Comparison of ENCODE assay signal across 8 mouse cellular contexts in genomic region chr8:70117611-70118010, GRCm38 (mm10). TPM values are rescaled to one million over a fixed set of nuclear protein-coding genes. Genes with fewer than 3 reads are reported as not detected.
A peak's percentile ranks its signal among the peaks of the same experiment; 100 is the strongest.
DNase-seq lines count a peak whose midpoint lies in the region; ATAC-seq and TF ChIP-seq lines count a peak whose summit lies in the region.

No protein-coding gene starts in this region.

- no peak overlapping the region for H3K4me2 ChIP-seq in forebrain, embryonic 11.5 days (ENCODE audit: low read depth, low read length, severe bottlenecking)
- H3K4me2 ChIP-seq in embryonic facial prominence, embryonic 11.5 days (ENCODE audit: low read depth, low read length), result no peak overlapping the region
- H3K4me2 ChIP-seq in liver, embryonic 14.5 days (ENCODE audit: low read depth), result no peak overlapping the region

- peaks cover 97% of the 10 kb centered on the region for H3K27me3 ChIP-seq in forebrain, embryonic 10.5 days (ENCODE audit: poor library complexity, severe bottlenecking)
- H3K27me3 ChIP-seq in forebrain, embryonic 11.5 days (ENCODE audit: control insufficient read depth, insufficient read depth, low read length), result peaks cover 23% of the 10 kb centered on the region
- peaks cover 40% of the 10 kb centered on the region for H3K27me3 ChIP-seq in embryonic facial prominence, embryonic 11.5 days (ENCODE audit: control insufficient read depth, insufficient read depth, low read length)
- H3K27me3 ChIP-seq in liver, embryonic 14.5 days (ENCODE audit: control insufficient read depth, insufficient read depth, low read length), result peaks cover 64% of the 10 kb centered on the region

- no peak overlapping the region for H3K4me3 ChIP-seq in forebrain, embryonic 10.5 days
- no peak overlapping the region for H3K4me3 ChIP-seq in forebrain, embryonic 11.5 days (ENCODE audit: low read depth, low read length)
- no peak overlapping the region for H3K4me3 ChIP-seq in embryonic facial prominence, embryonic 11.5 days (ENCODE audit: low read depth, low read length)
- H3K4me3 ChIP-seq in liver, embryonic 14.5 days (ENCODE audit: insufficient read depth in 1 of 2, low read depth in 2 of 2, low read length in 2 of 2), result no peak overlapping the region

- H3K9ac ChIP-seq in forebrain, embryonic 11.5 days (ENCODE audit: low read length), result no peak overlapping the region
- H3K9ac ChIP-seq in embryonic facial prominence, embryonic 11.5 days (replicated peaks; ENCODE audit: low read length), result no peak overlapping the region
- no peak overlapping the region for H3K9ac ChIP-seq in liver, embryonic 14.5 days (replicated peaks)

- peaks cover 4% of the 10 kb centered on the region; the same call in 1 of the 2 replicates for H3K36me3 ChIP-seq in forebrain, embryonic 10.5 days (replicated peaks)
- no peaks in the 10 kb centered on the region for H3K36me3 ChIP-seq in forebrain, embryonic 11.5 days (ENCODE audit: control insufficient read depth, insufficient read depth, low read length)
- no peaks in the 10 kb centered on the region for H3K36me3 ChIP-seq in embryonic facial prominence, embryonic 11.5 days (replicated peaks; ENCODE audit: control insufficient read depth, insufficient read depth, low read depth, low read length)
- no peaks in the 10 kb centered on the region for H3K36me3 ChIP-seq in liver, embryonic 14.5 days (replicated peaks; ENCODE audit: control insufficient read depth, insufficient read depth, low read depth)

- peak; percentile 33 for DNase-seq in forebrain, embryonic 10.5 days (ENCODE audit: extremely low spot score, low spot score)
- no peak for DNase-seq in forebrain, embryonic 11.5 days (ENCODE audit: low spot score)
- peak; percentile 48 to 49 for DNase-seq in B cell, adult 2 months
- DNase-seq in embryonic facial prominence, embryonic 11.5 days (ENCODE audit: low spot score), result peak; percentile 86
- peak; percentile 43 to 48 (median 45) for DNase-seq in liver, embryonic 14.5 days (ENCODE audit: low read depth in 3 of 3, low spot score in 3 of 3)
- DNase-seq in yolk sac, embryonic 10.5 days (ENCODE audit: low spot score), result peak; percentile 47
- no peak for DNase-seq in right cerebral cortex, adult 2 months (ENCODE audit: low spot score in 2 of 2)
- no peak for DNase-seq in layer of hippocampus, postnatal 25 days (ENCODE audit: extremely low spot score in 1 of 2, low spot score in 1 of 2)

- TF ChIP-seq CTCF in liver, embryonic 14.5 days (IDR thresholded peaks at IDR 0.05; ENCODE audit: low read depth), result no peak

- peaks cover 36% of the 10 kb centered on the region for H3K4me1 ChIP-seq in forebrain, embryonic 10.5 days
- H3K4me1 ChIP-seq in forebrain, embryonic 11.5 days (replicated peaks; ENCODE audit: control insufficient read depth, insufficient read depth, low read length), result peaks cover 4% of the 10 kb centered on the region; the same call in 1 of the 2 replicates
- H3K4me1 ChIP-seq in embryonic facial prominence, embryonic 11.5 days (ENCODE audit: control insufficient read depth, insufficient read depth, low read length), result peaks cover under 1% of the 10 kb centered on the region; the same call in 1 of the 2 replicates
- no peaks in the 10 kb centered on the region for H3K4me1 ChIP-seq in liver, embryonic 14.5 days (replicated peaks; ENCODE audit: control insufficient read depth in 2 of 2, insufficient read depth in 2 of 2, low read length in 1 of 2)

- no peak for TF ChIP-seq EP300 in liver, embryonic 14.5 days (IDR thresholded peaks at IDR 0.05; ENCODE audit: low read depth)

- no peak for ATAC-seq in forebrain, embryonic 11.5 days (replicated peaks; ENCODE audit: low FRiP score)
- ATAC-seq in embryonic facial prominence, embryonic 11.5 days (replicated peaks; ENCODE audit: insufficient number of reproducible peaks, low FRiP score, low TSS enrichment, low read depth), result no peak
- ATAC-seq in liver, embryonic 14.5 days (ENCODE audit: insufficient read depth), result no peak

- 9% methylated on average over 9 of the region's 9 CpGs for WGBS in forebrain, embryonic 10.5 days
- 5% methylated on average over 9 of the region's 9 CpGs for WGBS in forebrain, embryonic 11.5 days
- WGBS in embryonic facial prominence, embryonic 11.5 days, result 5% methylated on average over 9 of the region's 9 CpGs
- WGBS in liver, embryonic 14.5 days (ENCODE audit: insufficient replicate concordance), result 4% methylated on average over 9 of the region's 9 CpGs

- no peak overlapping the region for H3K27ac ChIP-seq in forebrain, embryonic 10.5 days
- H3K27ac ChIP-seq in forebrain, embryonic 11.5 days (ENCODE audit: low read depth, low read length), result no peak overlapping the region
- H3K27ac ChIP-seq in embryonic facial prominence, embryonic 11.5 days (replicated peaks; ENCODE audit: low read depth, low read length), result no peak overlapping the region
- H3K27ac ChIP-seq in liver, embryonic 14.5 days, result no peak overlapping the region

- no peaks in the 10 kb centered on the region for H3K9me3 ChIP-seq in forebrain, embryonic 10.5 days
- no peaks in the 10 kb centered on the region for H3K9me3 ChIP-seq in forebrain, embryonic 11.5 days (ENCODE audit: control insufficient read depth, low read length)
- H3K9me3 ChIP-seq in embryonic facial prominence, embryonic 11.5 days (replicated peaks; ENCODE audit: control insufficient read depth, low read length), result no peaks in the 10 kb centered on the region
- no peaks in the 10 kb centered on the region for H3K9me3 ChIP-seq in liver, embryonic 14.5 days (ENCODE audit: control insufficient read depth, low read length)

RNA-seq across cellular contexts. Expression of gene Ncan, which starts 3.1 kb away (rescaled TPM):
- 10.5 and 13.5 TPM in 2 replicates for polyA plus RNA-seq in forebrain, embryonic 10.5 days (2016; fragmentation: Nextera tagmentation; extraction: Ambion mirVana)
- polyA plus RNA-seq in forebrain, embryonic 11.5 days (2014; fragmentation: Nextera tagmentation; extraction: Ambion mirVana), result 51.5 and 60.4 TPM in 2 replicates
- polyA plus RNA-seq in embryonic facial prominence, embryonic 11.5 days (2014; fragmentation: Nextera tagmentation; extraction: Ambion mirVana), result 6.4 and 7.3 TPM in 2 replicates
- 0.01 and 0.11 TPM in 2 replicates for polyA plus RNA-seq in liver, embryonic 14.5 days (2012; rRNA removed)
- polyA plus RNA-seq in liver, embryonic 14.5 days (2014; fragmentation: Nextera tagmentation; extraction: Ambion mirVana), result not detected in 2 replicates
- 100 to 1,000 TPM; 188 to 207 TPM for total RNA-seq in layer of hippocampus, postnatal 25 days (2021)

RNA-seq across cellular contexts. Expression of gene Nr2c2ap, which starts 13.5 kb away (rescaled TPM):
- polyA plus RNA-seq in forebrain, embryonic 10.5 days (2016; fragmentation: Nextera tagmentation; extraction: Ambion mirVana), result 35.7 and 37.9 TPM in 2 replicates
- polyA plus RNA-seq in forebrain, embryonic 11.5 days (2014; fragmentation: Nextera tagmentation; extraction: Ambion mirVana), result 20.7 and 23.9 TPM in 2 replicates
- polyA plus RNA-seq in embryonic facial prominence, embryonic 11.5 days (2014; fragmentation: Nextera tagmentation; extraction: Ambion mirVana), result 19.2 and 19.5 TPM in 2 replicates
- polyA plus RNA-seq in liver, embryonic 14.5 days (2012; rRNA removed), result 9.3 and 11.1 TPM in 2 replicates
- polyA plus RNA-seq in liver, embryonic 14.5 days (2014; fragmentation: Nextera tagmentation; extraction: Ambion mirVana), result 11.8 and 12.0 TPM in 2 replicates
- total RNA-seq in layer of hippocampus, postnatal 25 days (2021), result 10 to 100 TPM; 25.5 to 29.8 TPM

RNA-seq across cellular contexts. Expression of gene Rfxank, which starts 21.3 kb away (rescaled TPM):
- 17.1 and 19.2 TPM in 2 replicates for polyA plus RNA-seq in forebrain, embryonic 10.5 days (2016; fragmentation: Nextera tagmentation; extraction: Ambion mirVana)
- 15.2 and 17.6 TPM in 2 replicates for polyA plus RNA-seq in forebrain, embryonic 11.5 days (2014; fragmentation: Nextera tagmentation; extraction: Ambion mirVana)
- polyA plus RNA-seq in embryonic facial prominence, embryonic 11.5 days (2014; fragmentation: Nextera tagmentation; extraction: Ambion mirVana), result 17.0 and 18.3 TPM in 2 replicates
- polyA plus RNA-seq in liver, embryonic 14.5 days (2012; rRNA removed), result 5.3 and 6.4 TPM in 2 replicates
- polyA plus RNA-seq in liver, embryonic 14.5 days (2014; fragmentation: Nextera tagmentation; extraction: Ambion mirVana), result 6.1 and 7.0 TPM in 2 replicates
- 10 to 100 TPM; 11.8 to 12.0 TPM for total RNA-seq in layer of hippocampus, postnatal 25 days (2021)

RNA-seq across cellular contexts. Expression of gene Borcs8, which starts 21.7 kb away (rescaled TPM):
- 38.5 and 41.6 TPM in 2 replicates for polyA plus RNA-seq in forebrain, embryonic 10.5 days (2016; fragmentation: Nextera tagmentation; extraction: Ambion mirVana)
- 40.5 and 41.9 TPM in 2 replicates for polyA plus RNA-seq in forebrain, embryonic 11.5 days (2014; fragmentation: Nextera tagmentation; extraction: Ambion mirVana)
- polyA plus RNA-seq in embryonic facial prominence, embryonic 11.5 days (2014; fragmentation: Nextera tagmentation; extraction: Ambion mirVana), result 40.4 and 46.6 TPM in 2 replicates
- polyA plus RNA-seq in liver, embryonic 14.5 days (2012; rRNA removed), result 27.0 and 27.1 TPM in 2 replicates
- polyA plus RNA-seq in liver, embryonic 14.5 days (2014; fragmentation: Nextera tagmentation; extraction: Ambion mirVana), result 25.1 and 25.4 TPM in 2 replicates
- 10 to 100 TPM; 47.0 to 47.5 TPM for total RNA-seq in layer of hippocampus, postnatal 25 days (2021)

RNA-seq across cellular contexts. Expression of gene Mef2b, which starts 21.9 kb away (rescaled TPM):
- 0.71 and 0.74 TPM in 2 replicates for polyA plus RNA-seq in forebrain, embryonic 10.5 days (2016; fragmentation: Nextera tagmentation; extraction: Ambion mirVana)
- 0.67 and 1.1 TPM in 2 replicates for polyA plus RNA-seq in forebrain, embryonic 11.5 days (2014; fragmentation: Nextera tagmentation; extraction: Ambion mirVana)
- polyA plus RNA-seq in embryonic facial prominence, embryonic 11.5 days (2014; fragmentation: Nextera tagmentation; extraction: Ambion mirVana), result 0.45 and 0.64 TPM in 2 replicates
- polyA plus RNA-seq in liver, embryonic 14.5 days (2012; rRNA removed), result 0.03 and 0.04 TPM in 2 replicates
- not detected in 2 replicates for polyA plus RNA-seq in liver, embryonic 14.5 days (2014; fragmentation: Nextera tagmentation; extraction: Ambion mirVana)
- total RNA-seq in layer of hippocampus, postnatal 25 days (2021), result not detected

Comparison
In these comparisons a context has a peak if more than half of its experiments do, and no peak if none do; other contexts are left out.
1. DNase-seq: peak in forebrain, embryonic 10.5 days (single experiment), B cell, adult 2 months (2 of 2), embryonic facial prominence, embryonic 11.5 days (single experiment), liver, embryonic 14.5 days (3 of 3) and yolk sac, embryonic 10.5 days (single experiment); none in forebrain, embryonic 11.5 days (single experiment), right cerebral cortex, adult 2 months (0 of 2) and layer of hippocampus, postnatal 25 days (0 of 2).